Mouse (Mus musculus) lung, embryonic 15.5 days (tissue): ENCODE results near the gene Slc30a7. TPM values are rescaled to one million over a fixed set of nuclear protein-coding genes. Genes with fewer than 3 reads are reported as not detected.
A peak's percentile ranks its signal among the peaks of the same experiment; 100 is the strongest.

ENCODE experiments used
- ATAC-seq: fragments of 200-750 bp; cut with Nextera tagmentation; 2 replicates; pipeline ENCODE4 v1.8.0; 2017; ENCODE audit warnings: moderate number of reproducible peaks, borderline replicate concordance; ENCODE audit not compliant: low FRiP score, low TSS enrichment; ENCODE audit errors: extremely low read depth
- H3K27ac ChIP-seq: fragments of 300-500 bp; sonication (generic); 2 replicates; pipeline ENCODE4 v1.5.1; 2015; ENCODE audit warnings: moderate library complexity, mild to moderate bottlenecking, inconsistent platforms
- H3K27me3 ChIP-seq: fragments of 300-500 bp; sonication (generic); 2 replicates; pipeline ENCODE4 v1.6.1; 2015; ENCODE audit warnings: inconsistent platforms
- H3K36me3 ChIP-seq: fragments of 300-500 bp; sonication (generic); 2 replicates; pipeline ENCODE4 v1.6.1; 2015; ENCODE audit warnings: inconsistent platforms
- H3K4me1 ChIP-seq: fragments of 300-500 bp; sonication (generic); 2 replicates; pipeline ENCODE4 v1.6.1; 2015; ENCODE audit warnings: inconsistent platforms
- H3K4me2 ChIP-seq: fragments of 300-500 bp; sonication (generic); 2 replicates; pipeline ENCODE4 v1.6.1; 2015; ENCODE audit warnings: inconsistent platforms, mild to moderate bottlenecking, moderate library complexity
- H3K4me3 ChIP-seq: fragments of 300-500 bp; sonication (generic); 2 replicates; pipeline ENCODE4 v1.5.1; 2015; ENCODE audit warnings: mild to moderate bottlenecking, inconsistent platforms
- H3K9ac ChIP-seq: fragments of 300-500 bp; sonication (generic); 2 replicates; pipeline ENCODE4 v1.6.1; 2015; ENCODE audit warnings: inconsistent platforms
- H3K9me3 ChIP-seq: fragments of 300-500 bp; sonication (generic); 2 replicates; pipeline ENCODE4 v1.6.1; 2016; ENCODE audit warnings: inconsistent platforms
- WGBS: fragments of 180-500 bp; shearing (Covaris S2); methylation state at CpG from one replicate; pipeline ENCODE4 v1.1.7; 2015; 5-methylcytosine and 5-hydroxymethylcytosine counted together
- polyA plus RNA-seq: library from polyadenylated mRNA; unstranded; fragments of >200 nt; fragmentation: Nextera tagmentation; extraction: Ambion mirVana; gene quantifications from 2 replicates; pipeline ENCODE4 v1.2.1, GENCODE M21; 2015

Slc30a7 gene
- polyA plus RNA-seq, 1 experiment from 2014 or later: 31.0 TPM

GRCm38 (mm10) chr3:116019136-116019535, 11.9 kb upstream of the Slc30a7 start:
- no peak overlapping the region for H3K27ac ChIP-seq
- WGBS: 85% methylated on average over 5 of the region's 5 CpGs

GRCm38 (mm10) chr3:116018606-116019005, 11.4 kb upstream of the Slc30a7 start:
- Histone ChIP-seq H3K9ac (no peak overlapping the region), H3K27ac (no peak overlapping the region), H3K4me1 (no peaks in the 10 kb centered on the region), H3K4me2 (no peak overlapping the region), H3K36me3 (no peaks in the 10 kb centered on the region), H3K4me3 (no peak overlapping the region), H3K9me3 (no peaks in the 10 kb centered on the region), H3K27me3 (no peaks in the 10 kb centered on the region)
- no peak for ATAC-seq
- 64% methylated on average over 4 of the region's 4 CpGs for WGBS

More at GRCm38 (mm10) chr3:116019136-116019535, 11.9 kb upstream of the Slc30a7 start:
- no peaks in the 10 kb centered on the region for H3K9me3 ChIP-seq
- H3K27me3 ChIP-seq: no peaks in the 10 kb centered on the region
- no peak overlapping the region for H3K4me3 ChIP-seq
- no peak for ATAC-seq
- no peak overlapping the region for H3K9ac ChIP-seq
- no peaks in the 10 kb centered on the region for H3K4me1 ChIP-seq
- H3K36me3 ChIP-seq: no peaks in the 10 kb centered on the region
- H3K4me2 ChIP-seq: no peak overlapping the region

GRCm38 (mm10) chr3:116016116-116016515, 8.9 kb upstream of the Slc30a7 start:
- H3K27ac ChIP-seq: no peak overlapping the region
- no peaks in the 10 kb centered on the region for H3K36me3 ChIP-seq
- H3K4me3 ChIP-seq: no peak overlapping the region
- no peaks in the 10 kb centered on the region for H3K9me3 ChIP-seq
- no peak overlapping the region for H3K9ac ChIP-seq
- H3K27me3 ChIP-seq: no peaks in the 10 kb centered on the region
- H3K4me1 ChIP-seq: no peaks in the 10 kb centered on the region
- H3K4me2 ChIP-seq: no peak overlapping the region
- 92% methylated on average over 13 of the region's 13 CpGs for WGBS
- ATAC-seq: no peak

- Histone ChIP-seq H3K36me3 (no peaks in the 10 kb centered on the region), H3K4me2 (no peak overlapping the region), H3K4me1 (no peaks in the 10 kb centered on the region), H3K9ac (no peak overlapping the region), H3K4me3 (no peak overlapping the region), H3K27ac (no peak overlapping the region), H3K9me3 (no peaks in the 10 kb centered on the region), H3K27me3 (no peaks in the 10 kb centered on the region)
- ATAC-seq: no peak
- WGBS: 90% methylated on average over 6 of the region's 6 CpGs
Observed at GRCm38 (mm10) chr3:116014901-116015300, 7.7 kb upstream of the Slc30a7 start.

GRCm38 (mm10) chr3:116009622-116010344, 2.6 kb upstream of the Slc30a7 start:
- no peak for ATAC-seq
- 80% methylated on average over 17 of the region's 17 CpGs for WGBS
- Histone ChIP-seq H3K27me3 (no peaks in the 10 kb centered on the region), H3K27ac (no peak overlapping the region), H3K4me2 (no peak overlapping the region), H3K36me3 (no peaks in the 10 kb centered on the region), H3K9ac (no peak overlapping the region), H3K4me1 (peaks cover 23% of the 10 kb centered on the region), H3K9me3 (no peaks in the 10 kb centered on the region), H3K4me3 (no peak overlapping the region)

- Histone ChIP-seq H3K27me3 (no peaks in the 10 kb centered on the region), H3K9me3 (no peaks in the 10 kb centered on the region), H3K4me2 (peak overlapping the region; percentile 90), H3K36me3 (0 out of 2 replicates have a peak, but pooled peaks cover 3% of the 10 kb centered on the region), H3K4me3 (peak overlapping the region; percentile 85), H3K4me1 (peaks cover 23% of the 10 kb centered on the region), H3K9ac (peak overlapping the region; percentile 93), H3K27ac (peak overlapping the region; percentile 83)
- ATAC-seq: peak; percentile 60
- under 1% methylated on average over 12 of the region's 12 CpGs for WGBS
Observed at GRCm38 (mm10) chr3:116007941-116008440, 785 bp upstream of the Slc30a7 start.

GRCm38 (mm10) chr3:116006284-116006977, 775 bp downstream of the Slc30a7 start:
- Histone ChIP-seq H3K4me1 (peaks cover 23% of the 10 kb centered on the region), H3K9ac (peak overlapping the region; percentile 93), H3K9me3 (no peaks in the 10 kb centered on the region), H3K4me3 (peak overlapping the region; percentile 85), H3K36me3 (0 out of 2 replicates have a peak, but pooled peaks cover 3% of the 10 kb centered on the region), H3K27me3 (no peaks in the 10 kb centered on the region), H3K27ac (peak overlapping the region; percentile 83), H3K4me2 (peak overlapping the region; percentile 90)
- 5% methylated on average over 12 of the region's 12 CpGs for WGBS
- ATAC-seq: peak; percentile 16; the same call in 1 of the 2 replicates

GRCm38 (mm10) chr3:115996929-115997328, 10.3 kb downstream of the Slc30a7 start:
- Histone ChIP-seq H3K4me1 (no peaks in the 10 kb centered on the region), H3K27me3 (no peaks in the 10 kb centered on the region), H3K9me3 (no peaks in the 10 kb centered on the region), H3K4me2 (no peak overlapping the region), H3K36me3 (peaks cover 18% of the 10 kb centered on the region), H3K27ac (no peak overlapping the region), H3K4me3 (no peak overlapping the region), H3K9ac (no peak overlapping the region)
- no peak for ATAC-seq
- 89% methylated on average over 5 of the region's 5 CpGs for WGBS

GRCm38 (mm10) chr3:115993025-115993424, 14.2 kb downstream of the Slc30a7 start:
- Histone ChIP-seq H3K9me3 (no peaks in the 10 kb centered on the region), H3K4me3 (no peak overlapping the region), H3K4me1 (no peaks in the 10 kb centered on the region), H3K27me3 (no peaks in the 10 kb centered on the region), H3K9ac (no peak overlapping the region), H3K27ac (no peak overlapping the region), H3K4me2 (no peak overlapping the region), H3K36me3 (peaks cover 21% of the 10 kb centered on the region)
- no peak for ATAC-seq
- WGBS: 69% methylated on average over 10 of the region's 10 CpGs

- H3K9me3 ChIP-seq: no peaks in the 10 kb centered on the region
- H3K4me3 ChIP-seq: no peak overlapping the region
- H3K4me2 ChIP-seq: no peak overlapping the region
- no peak overlapping the region for H3K9ac ChIP-seq
- 74% methylated on average over 4 of the region's 4 CpGs for WGBS
- H3K4me1 ChIP-seq: no peaks in the 10 kb centered on the region
- H3K27me3 ChIP-seq: no peaks in the 10 kb centered on the region
- no peak for ATAC-seq
- H3K27ac ChIP-seq: no peak overlapping the region
- H3K36me3 ChIP-seq: peaks cover 21% of the 10 kb centered on the region
Observed at GRCm38 (mm10) chr3:115992588-115992987, 14.6 kb downstream of the Slc30a7 start.

GRCm38 (mm10) chr3:115992103-115992502, 15.1 kb downstream of the Slc30a7 start:
- Histone ChIP-seq H3K4me1 (no peaks in the 10 kb centered on the region), H3K27me3 (no peaks in the 10 kb centered on the region), H3K9ac (no peak overlapping the region), H3K4me3 (no peak overlapping the region), H3K9me3 (no peaks in the 10 kb centered on the region), H3K27ac (no peak overlapping the region), H3K36me3 (peaks cover 24% of the 10 kb centered on the region), H3K4me2 (no peak overlapping the region)
- WGBS: 57% methylated on average over 4 of the region's 4 CpGs
- ATAC-seq: no peak
